Mouse (Mus musculus): ENCODE measurements around the gene Rnf6. TPM values are rescaled to one million over a fixed set of nuclear protein-coding genes. Genes with fewer than 3 reads are reported as not detected.

The Rnf6 gene
- 100 to 1,000 TPM in 6 of 26 experiments, 10 to 100 TPM in 20; 51.3 to 115 (median 93.9) TPM for total RNA-seq (2018; cell fraction: chromatin; rRNA removed)
- total RNA-seq (2018; cell fraction: cytosol; rRNA removed): 10 to 100 TPM; 34.4 to 46.2 (median 38.6) TPM
- 10 to 100 TPM; 44.1 to 96.5 (median 70.3) TPM for total RNA-seq (2018; cell fraction: nucleus; rRNA removed)
- 26.2 to 32.5 TPM (median 27.2 TPM) in 3 replicates for polyA plus RNA-seq (2018)

DNA sequence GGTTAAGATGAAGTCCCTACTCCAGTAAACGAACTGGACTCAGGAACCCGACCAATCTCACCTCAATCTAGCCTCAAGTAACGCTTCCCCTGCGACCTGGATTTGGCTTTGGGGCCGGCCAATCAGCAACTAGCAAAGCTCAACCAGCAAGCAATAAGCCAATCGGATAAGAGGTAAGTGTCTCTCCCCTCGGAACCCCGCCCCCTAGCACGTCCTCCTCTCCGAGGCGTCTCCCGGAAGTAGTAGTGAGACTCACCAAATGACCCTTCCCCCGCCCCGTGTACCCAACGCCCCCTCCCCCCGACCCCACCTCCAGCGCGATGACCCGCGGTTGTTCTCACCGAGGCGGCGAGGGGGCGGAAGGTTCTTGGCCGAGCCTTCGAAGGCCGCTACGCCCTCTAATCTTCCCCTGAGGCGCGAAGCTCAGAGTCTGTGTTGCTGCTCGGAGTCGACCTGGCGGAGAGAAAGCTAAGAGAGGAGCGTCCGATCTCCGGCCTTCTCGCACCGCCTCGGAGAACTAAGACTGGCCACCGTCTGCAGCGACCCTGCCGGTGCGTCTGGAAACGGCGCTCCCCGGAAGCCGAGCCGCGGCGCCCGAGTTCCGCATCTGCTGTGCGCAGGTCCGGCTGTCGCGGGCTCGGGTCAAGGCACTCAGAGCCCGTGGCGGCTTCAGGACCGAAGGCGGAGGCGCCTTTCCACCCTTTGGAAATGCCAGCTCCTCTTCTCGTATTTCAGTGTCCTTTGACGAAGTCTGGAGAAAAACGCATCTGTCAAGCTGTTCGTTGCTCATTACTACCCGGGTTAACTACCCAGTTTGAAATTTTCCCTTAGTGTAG lies at the start of gene Rnf6:
TSS of gene Rnf6 (minus strand) at position 677 of the 836 bp plus-strand sequence.
- Histone ChIP-seq H3K4me3 (ENCODE audit: inconsistent target) (peak within 1 kb of the TSS; percentile 84), H3K79me2 (ENCODE audit: inconsistent target) (peaks cover 46% of the 10 kb centered on the region), H3K27ac (peak within 1 kb of the TSS; percentile 87), H3K36me3 (ENCODE audit: inconsistent target) (peaks cover 27% of the 10 kb centered on the region)
- 1% methylated on average over 67 of the region's 67 CpGs for WGBS (ENCODE audit: missing documents)

DNA sequence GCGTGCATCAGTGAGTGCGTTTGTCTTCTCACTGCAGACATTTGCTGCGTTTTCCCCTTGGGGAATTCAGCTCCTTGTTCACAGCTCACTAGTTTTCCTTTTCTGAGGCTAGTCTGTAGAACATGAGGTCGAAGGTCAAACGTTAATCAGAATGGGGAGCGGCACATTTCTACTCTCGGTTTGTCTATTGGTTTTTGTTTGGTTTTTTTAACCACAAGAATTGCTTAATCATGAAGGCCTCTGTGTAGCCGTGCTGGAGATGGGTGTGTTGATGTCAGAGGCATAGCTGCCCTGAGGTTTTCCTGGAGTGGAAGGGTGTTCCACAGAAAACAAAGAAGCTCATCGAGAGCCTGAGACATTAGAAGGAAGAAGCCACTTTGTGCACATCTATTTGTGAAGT lies 49.2 kb upstream of the Rnf6 start:
- H3K27ac ChIP-seq: no peak overlapping the region

DNA sequence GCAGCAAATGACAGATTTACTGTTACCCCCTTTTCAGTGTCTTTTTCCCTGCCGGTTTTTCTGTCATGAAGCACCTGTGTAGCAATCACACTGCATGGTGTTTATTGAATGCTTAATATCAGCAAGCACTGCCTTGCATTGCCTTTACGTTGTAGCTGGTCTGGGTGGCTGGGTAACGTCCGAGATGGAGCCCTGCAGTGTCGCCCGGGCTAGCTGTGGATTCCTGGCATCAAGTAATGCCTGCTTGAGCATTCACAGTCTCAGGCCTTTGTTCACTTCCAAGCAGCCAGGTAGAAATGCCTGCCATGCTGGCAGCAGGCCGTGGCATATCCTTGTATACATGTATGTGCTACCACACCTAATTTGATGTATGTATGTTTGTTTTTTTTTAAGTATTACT lies 46.4 kb upstream of the Rnf6 start:
- peaks cover 50% of the 10 kb centered on the region for H3K79me2 ChIP-seq (ENCODE audit: inconsistent target)
- WGBS (ENCODE audit: missing documents): 94% methylated on average over 7 of the region's 7 CpGs
- no peak overlapping the region for H3K27ac ChIP-seq
- H3K4me3 ChIP-seq (ENCODE audit: inconsistent target): no peak overlapping the region
- H3K36me3 ChIP-seq (ENCODE audit: inconsistent target): no peaks in the 10 kb centered on the region; the same call in 1 of the 2 replicates

More for the DNA sequence above, 49.2 kb upstream of the Rnf6 start:
- Histone ChIP-seq H3K36me3 (ENCODE audit: inconsistent target) (no peaks in the 10 kb centered on the region; the same call in 1 of the 2 replicates), H3K4me3 (ENCODE audit: inconsistent target) (no peak overlapping the region), H3K79me2 (ENCODE audit: inconsistent target) (peaks cover 23% of the 10 kb centered on the region; the same call in 1 of the 2 replicates)
- WGBS (ENCODE audit: missing documents): 55% methylated on average over 9 of the region's 9 CpGs

DNA sequence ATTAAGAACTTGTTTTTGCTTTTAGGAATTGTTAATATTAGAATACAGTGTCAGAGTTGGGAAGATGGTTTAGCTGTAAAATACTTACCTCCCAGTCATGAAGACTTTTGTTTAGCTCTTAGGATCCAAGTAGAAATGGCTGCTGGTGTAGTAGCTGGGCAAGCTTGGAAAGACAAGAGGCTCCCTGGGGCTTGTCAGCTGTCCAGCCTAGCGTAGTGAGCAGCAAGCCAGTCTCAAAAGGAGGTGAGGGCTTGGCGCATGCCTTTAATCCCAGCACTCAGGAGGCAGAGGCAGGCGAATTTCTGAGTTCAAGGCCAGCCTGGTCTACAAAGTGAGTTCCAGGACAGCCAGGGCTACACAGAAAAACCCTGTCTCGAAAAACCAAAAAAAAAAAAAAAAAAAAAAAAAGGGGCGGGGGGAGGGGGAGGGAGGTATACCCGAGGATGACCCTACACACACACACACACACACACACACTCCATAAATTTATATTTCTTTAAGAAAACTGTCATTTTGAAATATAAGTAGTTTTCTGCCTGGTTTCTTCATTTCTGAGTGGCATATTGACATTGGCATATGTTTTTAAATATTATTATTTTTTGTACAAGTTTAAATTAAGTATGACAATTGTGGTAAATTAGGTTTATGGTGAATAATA lies 44.7 kb upstream of the Rnf6 start:
- Histone ChIP-seq H3K79me2 (ENCODE audit: inconsistent target) (peaks cover 63% of the 10 kb centered on the region), H3K27ac (no peak overlapping the region), H3K4me3 (ENCODE audit: inconsistent target) (no peak overlapping the region), H3K36me3 (ENCODE audit: inconsistent target) (no peaks in the 10 kb centered on the region)
- 91% methylated on average over 2 of the region's 6 CpGs for WGBS (ENCODE audit: missing documents)

DNA sequence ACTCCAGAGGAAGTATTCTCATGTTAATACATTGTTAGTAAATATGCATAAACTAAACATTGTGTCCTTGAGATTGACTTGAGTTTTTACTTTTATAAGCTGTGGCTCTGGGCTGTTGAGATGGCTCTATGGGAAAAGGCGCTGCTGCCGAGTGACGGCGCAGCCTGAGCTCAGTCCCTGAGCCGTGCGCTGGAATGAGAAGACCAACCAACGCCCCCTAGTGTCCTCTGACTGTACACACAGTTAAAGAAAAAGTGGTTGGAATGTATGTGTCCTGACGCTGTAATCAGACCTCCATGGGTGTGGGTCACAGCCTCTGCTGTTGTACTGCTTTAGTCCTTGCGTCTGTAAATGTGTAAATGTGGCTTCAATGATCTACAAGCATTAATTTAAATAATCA lies 38.6 kb upstream of the Rnf6 start:
- H3K4me3 ChIP-seq (ENCODE audit: inconsistent target): no peak overlapping the region
- 91% methylated on average over 9 of the region's 9 CpGs for WGBS (ENCODE audit: missing documents)

DNA sequence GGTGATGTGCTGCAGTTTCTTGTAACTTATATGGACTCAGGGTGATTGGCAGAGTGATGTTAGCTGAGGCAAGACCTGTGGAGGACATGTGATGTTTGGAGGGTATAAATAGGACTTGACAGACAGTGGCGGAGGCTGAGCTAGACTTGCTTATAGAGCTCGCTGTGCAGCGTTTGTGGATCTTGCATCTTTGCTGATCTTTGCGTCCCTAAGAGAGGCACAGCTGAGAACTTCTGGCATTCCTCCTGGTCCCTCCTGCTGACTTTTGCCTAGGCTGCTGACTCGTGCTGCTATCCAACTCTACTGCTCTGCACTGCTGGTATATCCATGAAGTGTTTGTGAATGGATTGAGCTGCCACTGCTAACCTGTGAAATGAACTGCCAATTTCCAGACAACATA lies 32.3 kb upstream of the Rnf6 start:
- Histone ChIP-seq H3K4me3 (ENCODE audit: inconsistent target) (no peak overlapping the region), H3K79me2 (ENCODE audit: inconsistent target) (peaks cover 99% of the 10 kb centered on the region), H3K27ac (no peak overlapping the region), H3K36me3 (ENCODE audit: inconsistent target) (no peaks in the 10 kb centered on the region)
- 91% methylated on average over 5 of the region's 5 CpGs for WGBS (ENCODE audit: missing documents)

More for the DNA sequence above, 38.6 kb upstream of the Rnf6 start:
- Histone ChIP-seq H3K79me2 (ENCODE audit: inconsistent target) (peaks cover 84% of the 10 kb centered on the region), H3K27ac (no peak overlapping the region), H3K36me3 (ENCODE audit: inconsistent target) (no peaks in the 10 kb centered on the region)

DNA sequence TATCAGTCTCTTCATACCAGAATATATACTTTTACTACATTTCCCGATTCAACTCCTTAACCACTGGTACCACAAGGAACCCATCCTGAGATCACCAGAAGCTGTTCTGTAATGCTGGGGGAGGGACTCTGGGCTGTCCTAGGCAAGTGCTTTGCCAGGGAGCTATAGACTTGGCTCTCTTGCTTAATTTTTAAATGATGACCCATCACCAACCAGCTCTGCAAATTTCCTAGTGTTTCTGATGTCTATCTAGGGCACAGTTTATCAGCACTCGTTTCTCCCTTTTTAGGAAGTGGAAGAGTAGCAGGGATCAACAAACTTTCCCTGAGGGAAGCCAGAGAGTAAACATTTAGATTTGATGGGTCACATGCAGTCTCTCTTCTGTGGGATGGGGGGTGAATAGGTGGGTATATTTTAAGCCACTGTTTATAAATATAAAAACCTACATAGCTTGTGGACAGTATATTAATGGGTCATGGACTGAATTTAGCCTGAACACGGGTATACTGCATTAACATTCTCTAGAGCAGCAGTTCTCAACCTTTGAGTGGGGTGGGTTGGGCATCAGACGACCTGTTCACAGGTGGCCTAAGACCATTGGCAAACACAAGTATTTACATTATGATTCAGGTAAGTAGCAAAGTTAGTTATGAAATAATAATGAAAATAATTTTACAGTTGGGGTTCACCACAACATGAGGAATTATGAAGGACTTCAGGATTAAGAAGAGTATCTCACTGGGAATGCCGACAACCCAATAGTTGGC lies 30.5 kb upstream of the Rnf6 start:
- no peak overlapping the region for H3K4me3 ChIP-seq (ENCODE audit: inconsistent target)
- peaks cover 86% of the 10 kb centered on the region for H3K79me2 ChIP-seq (ENCODE audit: inconsistent target)
- WGBS (ENCODE audit: missing documents): 87% methylated on average over 5 of the region's 5 CpGs
- H3K27ac ChIP-seq: no peak overlapping the region
- no peaks in the 10 kb centered on the region for H3K36me3 ChIP-seq (ENCODE audit: inconsistent target)

DNA sequence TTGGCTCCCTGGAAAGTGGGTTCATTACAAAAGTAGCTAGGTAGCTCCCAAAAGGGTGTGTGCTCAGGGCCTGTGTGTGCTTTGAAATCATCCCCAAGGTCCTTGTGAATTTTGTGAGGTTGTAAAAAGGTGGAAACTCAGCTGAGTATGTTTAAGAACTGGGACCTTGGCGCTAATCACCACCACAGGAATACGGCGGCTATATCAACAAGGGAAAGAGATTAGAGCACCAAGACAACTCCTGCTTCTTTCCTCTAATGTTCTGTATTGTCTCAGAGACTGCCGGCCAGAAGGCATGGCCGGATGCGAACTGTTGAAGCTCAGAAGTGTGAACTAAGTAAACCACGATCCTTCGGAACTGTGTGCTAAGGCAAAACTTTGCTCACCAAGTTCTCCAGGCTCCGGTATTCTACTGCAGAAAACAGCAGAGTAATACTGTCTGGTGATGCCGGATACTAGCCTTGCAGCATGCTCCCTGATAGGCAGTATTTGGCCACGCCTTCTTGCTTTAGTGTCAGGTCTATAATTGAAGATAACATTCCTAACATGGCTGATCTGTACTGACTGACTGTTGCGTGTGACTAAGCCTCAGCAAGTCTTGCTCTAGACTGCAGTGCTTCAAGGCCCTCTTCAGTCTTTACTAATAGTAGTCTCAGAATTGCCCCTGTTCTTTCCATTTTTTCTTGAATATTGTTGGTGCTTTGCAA lies 29.2 kb upstream of the Rnf6 start:
- H3K27ac ChIP-seq: no peak overlapping the region
- 96% methylated on average over 12 of the region's 12 CpGs for WGBS (ENCODE audit: missing documents)
- H3K79me2 ChIP-seq (ENCODE audit: inconsistent target): peaks cover 86% of the 10 kb centered on the region
- H3K4me3 ChIP-seq (ENCODE audit: inconsistent target): no peak overlapping the region
- H3K36me3 ChIP-seq (ENCODE audit: inconsistent target): no peaks in the 10 kb centered on the region

DNA sequence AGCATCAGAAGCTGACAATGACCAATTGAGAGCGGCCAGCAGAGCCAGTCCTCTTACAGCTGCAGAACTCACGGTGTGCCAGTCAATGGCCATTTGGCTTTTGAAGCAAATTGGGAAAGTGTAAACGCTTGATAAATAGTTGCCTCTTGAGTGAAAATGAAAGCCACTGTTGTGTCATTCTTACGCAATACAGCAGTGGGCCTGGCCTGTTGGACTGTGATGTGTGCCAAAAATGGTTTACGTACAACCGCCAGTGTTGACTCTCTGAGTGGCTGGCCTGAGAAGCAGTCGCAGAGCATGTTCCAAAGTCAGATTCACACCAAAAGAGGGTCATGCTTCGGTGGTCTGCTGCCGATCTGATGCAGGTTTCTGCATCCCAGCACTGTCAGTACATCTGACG lies 27.4 kb upstream of the Rnf6 start:
- Histone ChIP-seq H3K4me3 (ENCODE audit: inconsistent target) (no peak overlapping the region), H3K36me3 (ENCODE audit: inconsistent target) (no peaks in the 10 kb centered on the region), H3K27ac (no peak overlapping the region), H3K79me2 (ENCODE audit: inconsistent target) (peaks cover 86% of the 10 kb centered on the region)
- WGBS (ENCODE audit: missing documents): 37% methylated on average over 10 of the region's 10 CpGs

DNA sequence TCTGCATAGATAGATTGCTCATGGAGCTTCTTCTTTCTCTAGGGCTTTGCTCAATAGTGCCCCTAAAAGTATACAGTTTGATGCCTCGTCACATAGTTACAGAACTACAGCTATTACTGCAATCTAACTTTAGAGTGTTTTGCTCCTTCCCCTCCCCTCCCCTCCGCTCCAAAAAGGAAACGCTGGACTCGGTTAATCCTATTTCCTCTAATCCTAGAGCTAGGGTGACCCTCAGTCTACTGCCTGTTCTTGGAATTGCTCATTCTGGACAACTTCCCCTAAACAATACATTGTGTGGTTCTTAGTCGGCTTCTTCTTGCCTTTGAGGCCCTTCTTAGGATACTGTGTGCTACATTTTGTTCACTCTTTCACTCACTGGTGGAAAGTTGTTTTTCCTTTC lies 26.4 kb upstream of the Rnf6 start:
- H3K79me2 ChIP-seq (ENCODE audit: inconsistent target): peaks cover 86% of the 10 kb centered on the region
- no peak overlapping the region for H3K4me3 ChIP-seq (ENCODE audit: inconsistent target)
- WGBS (ENCODE audit: missing documents): 19% methylated on average over 5 of the region's 5 CpGs
- peak overlapping the region; percentile 21; the same call in 1 of the 2 replicates for H3K27ac ChIP-seq
- no peaks in the 10 kb centered on the region for H3K36me3 ChIP-seq (ENCODE audit: inconsistent target)

DNA sequence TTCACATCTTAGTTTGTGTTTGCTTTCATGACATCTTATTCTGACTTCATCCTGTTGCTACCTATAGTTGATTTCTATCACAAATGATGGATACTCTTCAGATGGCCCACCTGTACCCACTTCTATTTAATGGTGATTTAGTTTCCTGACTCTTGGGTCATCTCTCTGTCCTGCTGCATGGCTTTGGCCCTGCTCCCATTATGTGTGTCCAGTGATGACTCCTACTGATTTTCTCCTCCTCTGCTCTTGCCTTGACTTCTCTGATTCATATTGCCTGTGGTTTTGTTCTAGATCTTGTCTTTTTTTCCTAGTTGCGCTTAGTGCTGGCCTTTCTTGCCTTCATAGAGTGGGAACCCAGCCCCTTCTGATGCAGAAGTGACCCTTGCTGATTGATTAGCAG lies 25.0 kb upstream of the Rnf6 start:
- 85% methylated on average over 1 of the region's 1 CpGs for WGBS (ENCODE audit: missing documents)
- peaks cover 86% of the 10 kb centered on the region for H3K79me2 ChIP-seq (ENCODE audit: inconsistent target)
- no peak overlapping the region for H3K27ac ChIP-seq
- H3K4me3 ChIP-seq (ENCODE audit: inconsistent target): no peak overlapping the region
- H3K36me3 ChIP-seq (ENCODE audit: inconsistent target): no peaks in the 10 kb centered on the region

DNA sequence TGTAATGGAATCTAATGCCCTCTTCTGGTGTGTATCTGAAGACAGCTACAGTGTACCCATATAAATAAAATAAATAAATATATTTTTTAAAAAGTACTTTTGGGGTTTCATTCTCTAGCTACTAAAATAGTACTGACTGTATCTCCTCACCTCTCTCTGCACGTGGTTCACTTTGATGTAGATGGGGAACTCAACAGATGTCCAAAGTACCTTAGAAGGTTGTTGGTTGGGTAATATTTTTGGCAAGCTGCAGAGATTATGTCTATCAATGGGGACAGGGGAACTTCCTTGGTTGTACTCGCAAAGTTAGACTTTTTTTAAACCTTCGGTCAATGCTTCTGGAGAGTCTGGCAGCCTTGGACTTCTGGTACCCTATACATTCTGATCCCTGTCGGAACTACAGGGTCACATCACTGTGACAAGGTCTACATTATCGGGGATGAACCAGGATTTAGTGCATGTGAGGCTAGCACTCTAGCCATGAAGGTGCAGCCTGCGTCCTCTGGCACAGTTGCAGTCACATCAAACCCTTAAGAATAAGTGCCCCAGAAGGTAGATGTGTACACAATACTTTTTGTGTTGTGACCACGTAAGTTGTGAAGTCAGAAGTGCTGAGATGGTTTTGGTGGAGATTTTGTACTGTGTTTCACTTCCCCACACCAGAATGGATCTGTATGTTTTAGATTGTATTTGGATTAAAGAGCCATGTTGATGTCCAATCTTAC lies 24.5 kb upstream of the Rnf6 start:
- no peak overlapping the region for H3K27ac ChIP-seq
- peaks cover 86% of the 10 kb centered on the region for H3K79me2 ChIP-seq (ENCODE audit: inconsistent target)
- WGBS (ENCODE audit: missing documents): 73% methylated on average over 7 of the region's 7 CpGs
- H3K36me3 ChIP-seq (ENCODE audit: inconsistent target): no peaks in the 10 kb centered on the region
- H3K4me3 ChIP-seq (ENCODE audit: inconsistent target): no peak overlapping the region

DNA sequence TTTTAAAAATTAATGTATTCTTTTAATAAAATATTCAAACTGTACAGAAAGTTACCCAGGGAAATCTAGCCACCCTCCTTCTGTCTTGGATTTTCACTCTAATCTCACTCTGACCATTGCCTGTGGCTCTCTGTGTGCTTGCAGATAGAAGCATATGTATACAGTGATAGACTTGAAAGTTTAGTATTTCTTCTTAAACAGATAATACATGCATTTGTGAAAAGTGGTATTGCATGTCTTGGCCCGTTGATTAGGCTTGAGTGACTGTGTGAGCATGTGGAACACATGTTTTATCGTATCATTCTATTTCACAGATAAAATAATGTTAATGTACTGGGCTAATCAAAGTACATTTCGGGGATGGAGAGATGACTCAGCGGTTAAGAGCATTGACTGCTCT lies 23.8 kb upstream of the Rnf6 start:
- WGBS (ENCODE audit: missing documents): 98% methylated on average over 4 of the region's 4 CpGs
- Histone ChIP-seq H3K36me3 (ENCODE audit: inconsistent target) (no peaks in the 10 kb centered on the region), H3K4me3 (ENCODE audit: inconsistent target) (no peak overlapping the region), H3K27ac (no peak overlapping the region), H3K79me2 (ENCODE audit: inconsistent target) (peaks cover 86% of the 10 kb centered on the region)

Data from macrophage (primary cell).